Comparison of ENCODE assay signal across 8 mouse cellular contexts in the genomic region with DNA sequence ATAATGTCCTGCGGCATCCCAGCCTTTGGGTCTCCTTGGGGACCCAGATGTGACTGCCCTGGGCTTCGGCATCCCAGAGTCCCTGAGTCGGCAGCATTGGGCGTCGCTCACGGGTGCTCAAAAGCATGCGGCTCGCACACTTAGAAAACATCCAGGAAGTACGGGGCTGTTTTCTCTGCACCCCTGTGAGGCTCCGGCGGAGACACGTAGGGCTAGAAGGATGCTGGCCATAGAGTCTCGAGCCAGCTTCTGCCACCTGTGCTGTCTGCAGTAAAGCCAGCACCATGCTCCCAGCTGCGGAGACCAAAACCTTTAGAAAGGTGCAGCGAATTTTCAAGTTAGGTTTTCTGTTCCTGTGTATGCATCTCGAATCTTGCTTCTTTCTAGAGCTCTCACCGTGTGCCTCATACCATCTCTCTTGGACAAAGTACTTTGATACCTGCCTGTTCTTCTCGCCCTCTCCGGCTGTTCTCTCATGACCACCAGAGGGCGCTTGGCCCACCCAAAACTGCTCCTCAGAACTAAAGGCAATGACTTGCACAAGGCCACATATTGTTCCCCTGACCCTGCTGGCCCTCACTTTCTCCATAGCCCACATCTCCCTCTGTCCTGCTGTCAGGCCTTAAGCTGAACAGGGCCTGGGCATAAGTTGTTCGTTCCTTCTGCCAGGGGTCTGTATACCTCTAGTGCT. TPM values are rescaled to one million over a fixed set of nuclear protein-coding genes. Genes with fewer than 3 reads are reported as not detected.
DNase-seq lines count a peak whose midpoint lies in the region; ATAC-seq and TF ChIP-seq lines count a peak whose summit lies in the region.

No protein-coding gene starts in this region.

- peak overlapping the region; percentile 5 for H3ac ChIP-seq in C2C12 (ENCODE audit: control insufficient read depth, insufficient read length, low read depth)

- H3K9ac ChIP-seq in heart, embryonic 12.5 days = peak overlapping the region; percentile 68
- peak overlapping the region; percentile 46 for H3K9ac ChIP-seq in kidney, embryonic 16.5 days (replicated peaks; ENCODE audit: low read length)

- no peak overlapping the region for H3K27ac ChIP-seq in cortical plate, adult 2 months (ENCODE audit: insufficient read depth, low read length)
- peak overlapping the region; percentile 26; the same call in 1 of the 2 replicates for H3K27ac ChIP-seq in heart, embryonic 12.5 days (ENCODE audit: poor library complexity, severe bottlenecking)
- H3K27ac ChIP-seq in kidney, embryonic 16.5 days (ENCODE audit: low read length) = 0 out of 2 replicates have a peak overlapping the region, but pooled peaks have one; percentile 1
- peak overlapping the region; percentile 52 for H3K27ac ChIP-seq in spleen, adult 2 months (ENCODE audit: insufficient read depth, low read length)

- H3K36me3 ChIP-seq in C2C12 (ENCODE audit: control insufficient read depth, insufficient read depth) = no peaks in the 10 kb centered on the region
- no peaks in the 10 kb centered on the region for H3K36me3 ChIP-seq in heart, embryonic 12.5 days
- H3K36me3 ChIP-seq in kidney, embryonic 16.5 days (ENCODE audit: insufficient read depth, low read length) = no peaks in the 10 kb centered on the region
- no peaks in the 10 kb centered on the region for H3K36me3 ChIP-seq in spleen, adult 2 months (ENCODE audit: control insufficient read depth, insufficient read depth, low read length)

- peak; percentile 55 for TF ChIP-seq CTCF in C2C12 (IDR thresholded peaks at IDR 0.05; ENCODE audit: control insufficient read depth, insufficient read depth, insufficient read length)
- peak; percentile 66 for TF ChIP-seq CTCF in cortical plate, adult 2 months (IDR thresholded peaks at IDR 0.05; ENCODE audit: extremely low read depth, insufficient read depth, low read length)
- TF ChIP-seq CTCF in spleen, adult 2 months (IDR thresholded peaks at IDR 0.05; ENCODE audit: extremely low read depth, insufficient read depth, insufficient read length, insufficient replicate concordance) = peak; percentile 83; the same call in 1 of the 2 replicates

- peaks cover 12% of the 10 kb centered on the region for H3K79me2 ChIP-seq in C2C12 (ENCODE audit: control insufficient read depth, insufficient read depth)

- TF ChIP-seq POLR2A in cortical plate, adult 2 months (IDR thresholded peaks at IDR 0.05; ENCODE audit: extremely low read depth, insufficient read depth, low read length) = no peak
- no peak; the same call in 1 of the 2 replicates for TF ChIP-seq POLR2A in spleen, adult 2 months (IDR thresholded peaks at IDR 0.05; ENCODE audit: low read depth, low read length)

- ATAC-seq in heart, embryonic 12.5 days (ENCODE audit: insufficient number of reproducible peaks, low FRiP score) = peak; percentile 14; the same call in 1 of the 2 replicates
- peak; percentile 21; the same call in 1 of the 2 replicates for ATAC-seq in kidney, embryonic 16.5 days (ENCODE audit: low FRiP score, low TSS enrichment)

- H3K9me3 ChIP-seq in heart, embryonic 12.5 days (replicated peaks) = no peaks in the 10 kb centered on the region
- H3K9me3 ChIP-seq in kidney, embryonic 16.5 days (ENCODE audit: low read length) = no peaks in the 10 kb centered on the region

- DNase-seq in MEL-GATA-1-ER (ENCODE audit: extremely low read depth, low read depth) = peak; percentile 65
- peak; percentile 89 for DNase-seq in lung, postnatal 36 days
- DNase-seq in spleen, adult 2 months (ENCODE audit: low read depth in 1 of 2, low spot score in 2 of 2) = peak; percentile 74 to 81
- no peak for DNase-seq in layer of hippocampus, adult 8-10 months (ENCODE audit: low spot score in 2 of 2)

- peaks cover 1% of the 10 kb centered on the region for H3K79me3 ChIP-seq in C2C12 (ENCODE audit: low read depth)

- no peaks in the 10 kb centered on the region for H3K27me3 ChIP-seq in C2C12 (ENCODE audit: control insufficient read depth, insufficient read depth, insufficient read length)
- no peaks in the 10 kb centered on the region for H3K27me3 ChIP-seq in heart, embryonic 12.5 days (replicated peaks)
- H3K27me3 ChIP-seq in kidney, embryonic 16.5 days (ENCODE audit: insufficient read depth, low read length) = no peaks in the 10 kb centered on the region
- H3K27me3 ChIP-seq in spleen, adult 2 months (ENCODE audit: control insufficient read depth, insufficient read depth, low read length) = peaks cover 3% of the 10 kb centered on the region; the same call in 1 of the 2 replicates

- no peaks in the 10 kb centered on the region; the same call in 1 of the 2 replicates for H3K4me1 ChIP-seq in cortical plate, adult 2 months (ENCODE audit: control insufficient read depth, insufficient read depth, low read length)
- H3K4me1 ChIP-seq in heart, embryonic 12.5 days (replicated peaks) = peaks cover 33% of the 10 kb centered on the region
- H3K4me1 ChIP-seq in kidney, embryonic 16.5 days (ENCODE audit: insufficient read depth, low read length) = peaks cover 36% of the 10 kb centered on the region
- peaks cover 3% of the 10 kb centered on the region for H3K4me1 ChIP-seq in spleen, adult 2 months (ENCODE audit: control insufficient read depth, insufficient read depth, insufficient read length)

- H3K4me2 ChIP-seq in heart, embryonic 12.5 days = peak overlapping the region; percentile 89
- H3K4me2 ChIP-seq in kidney, embryonic 16.5 days (replicated peaks; ENCODE audit: low read depth, low read length) = peak overlapping the region; percentile 64

- WGBS in heart, embryonic 12.5 days = 3% methylated on average over 21 of the region's 21 CpGs
- WGBS in kidney, embryonic 16.5 days = 3% methylated on average over 21 of the region's 21 CpGs
- WGBS in spleen, adult 2 months = 3% methylated on average over 21 of the region's 21 CpGs

- H3K4me3 ChIP-seq in C2C12 (ENCODE audit: insufficient read depth, poor library complexity, severe bottlenecking) = no peak overlapping the region
- peak overlapping the region; percentile 8; the same call in 1 of the 2 replicates for H3K4me3 ChIP-seq in cortical plate, adult 2 months (ENCODE audit: insufficient read depth, low read length)
- H3K4me3 ChIP-seq in heart, embryonic 12.5 days = peak overlapping the region; percentile 43
- peak overlapping the region; percentile 41 for H3K4me3 ChIP-seq in kidney, embryonic 16.5 days (ENCODE audit: low read length)
- H3K4me3 ChIP-seq in spleen, adult 2 months (ENCODE audit: extremely low read depth, insufficient read depth, insufficient read length) = peak overlapping the region; percentile 55

TF ChIP-seq in C2C12, 6 proteins besides CTCF, POLR2A, EP300 and RAD21:
- TF ChIP-seq FOSL1 (IDR thresholded peaks at IDR 0.05; ENCODE audit: insufficient read depth, low read length, poor library complexity, severe bottlenecking) (no peak), CEBPB (IDR thresholded peaks at IDR 0.05; ENCODE audit: low read depth) (no peak), MYOD1 (IDR thresholded peaks at IDR 0.05; ENCODE audit: control insufficient read depth, insufficient read length, low read depth) (no peak), MYOG (IDR thresholded peaks at IDR 0.05; ENCODE audit: control insufficient read depth, extremely low read depth, insufficient read length) (no peak)
TF ChIP-seq in C2C12: peak in this region for 0.

RNA-seq across cellular contexts. Expression of a gene that starts 2.2 kb away (rescaled TPM):
- polyA plus RNA-seq in C2C12 (2012; fragmentation: generic; extraction: Trizol) = 1.1 TPM
- 1.8 and 3.6 TPM in 2 replicates for polyA plus RNA-seq in cortical plate, adult 2 months (2012; rRNA removed)
- polyA plus RNA-seq in heart, embryonic 12.5 days (2016; fragmentation: Nextera tagmentation; extraction: Ambion mirVana) = 1.7 and 3.0 TPM in 2 replicates
- 2.6 and 3.1 TPM in 2 replicates for polyA plus RNA-seq in kidney, embryonic 16.5 days (2015; fragmentation: Nextera tagmentation; extraction: Ambion mirVana)
- 1.2 TPM in 1 of 2 replicates, not detected in the other for polyA plus RNA-seq in spleen, adult 2 months (2012; rRNA removed)
- 1 to 10 TPM; 1.0 to 3.7 (median 2.8) TPM for total RNA-seq in layer of hippocampus, adult 8-10 months (2022)

RNA-seq across cellular contexts. Expression of a gene that starts 39.4 kb away (rescaled TPM):
- 0.61 TPM for polyA plus RNA-seq in C2C12 (2012; fragmentation: generic; extraction: Trizol)
- polyA plus RNA-seq in cortical plate, adult 2 months (2012; rRNA removed) = 2.7 and 3.0 TPM in 2 replicates
- polyA plus RNA-seq in heart, embryonic 12.5 days (2016; fragmentation: Nextera tagmentation; extraction: Ambion mirVana) = 1.00 and 1.1 TPM in 2 replicates
- polyA plus RNA-seq in kidney, embryonic 16.5 days (2015; fragmentation: Nextera tagmentation; extraction: Ambion mirVana) = 1.7 and 1.9 TPM in 2 replicates
- polyA plus RNA-seq in spleen, adult 2 months (2012; rRNA removed) = 1.4 TPM in 2 replicates
- 1 to 10 TPM; 2.1 to 3.5 (median 2.6) TPM for total RNA-seq in layer of hippocampus, adult 8-10 months (2022)

RNA-seq across cellular contexts. Expression of a gene that starts 39.5 kb away (rescaled TPM):
- polyA plus RNA-seq in C2C12 (2012; fragmentation: generic; extraction: Trizol) = 25.2 TPM
- polyA plus RNA-seq in cortical plate, adult 2 months (2012; rRNA removed) = 38.0 and 42.3 TPM in 2 replicates
- 17.7 and 18.1 TPM in 2 replicates for polyA plus RNA-seq in heart, embryonic 12.5 days (2016; fragmentation: Nextera tagmentation; extraction: Ambion mirVana)
- polyA plus RNA-seq in kidney, embryonic 16.5 days (2015; fragmentation: Nextera tagmentation; extraction: Ambion mirVana) = 29.0 and 31.1 TPM in 2 replicates
- polyA plus RNA-seq in spleen, adult 2 months (2012; rRNA removed) = 21.0 and 26.6 TPM in 2 replicates
- 10 to 100 TPM; 54.1 to 61.7 (median 57.8) TPM for total RNA-seq in layer of hippocampus, adult 8-10 months (2022)

RNA-seq across cellular contexts. Expression of a gene that starts 49.6 kb away (rescaled TPM):
- polyA plus RNA-seq in C2C12 (2012; fragmentation: generic; extraction: Trizol) = 10.1 TPM
- polyA plus RNA-seq in cortical plate, adult 2 months (2012; rRNA removed) = 12.2 and 13.6 TPM in 2 replicates
- 12.9 and 13.7 TPM in 2 replicates for polyA plus RNA-seq in heart, embryonic 12.5 days (2016; fragmentation: Nextera tagmentation; extraction: Ambion mirVana)
- polyA plus RNA-seq in kidney, embryonic 16.5 days (2015; fragmentation: Nextera tagmentation; extraction: Ambion mirVana) = 18.3 and 18.5 TPM in 2 replicates
- polyA plus RNA-seq in spleen, adult 2 months (2012; rRNA removed) = 11.3 and 17.5 TPM in 2 replicates
- total RNA-seq in layer of hippocampus, adult 8-10 months (2022) = 10 to 100 TPM; 15.1 to 17.6 (median 16.6) TPM

Comparison
In these comparisons a context has a peak if more than half of its experiments do, and no peak if none do; other contexts are left out.
1. DNase-seq: peak in MEL-GATA-1-ER (single experiment), lung, postnatal 36 days (single experiment) and spleen, adult 2 months (2 of 2); none in layer of hippocampus, adult 8-10 months (0 of 2).
2. Peak in every context shown above with its lines, with median percentiles within 50 percentile points of each other: CTCF ChIP-seq.